Mouse (Mus musculus): ENCODE results near the gene Msh3. TPM values are rescaled to one million over a fixed set of nuclear protein-coding genes. Genes with fewer than 3 reads are reported as not detected.
"Not testable (repeated sequence)": the region's sequence is repeated elsewhere in the genome, so short reads cannot be mapped to it uniquely, and the experiment has no call there.

Gene Msh3
- total RNA-seq, 2 experiments from 2014 or later: 10.5 to 11.9 TPM

- no peak for DNase-seq
- intact Hi-C loops (cut with DNase I; ENCODE audit: low total_unique reads): no loop called here
Observed at GRCm38 (mm10) chr13:92267076-92267475, 87.7 kb downstream of the Msh3 start.

- intact Hi-C loops (cut with DNase I; ENCODE audit: low total_unique reads): no loop called here
- DNase-seq: no peak
Observed at GRCm38 (mm10) chr13:92263566-92263965, 91.2 kb downstream of the Msh3 start.

GRCm38 (mm10) chr13:92261329-92261728 is 93.5 kb downstream of the Msh3 start:
- intact Hi-C loops (cut with DNase I; ENCODE audit: low total_unique reads): no loop called here

GRCm38 (mm10) chr13:92255480-92255879 is 99.3 kb downstream of the Msh3 start:
- DNase-seq: no peak
- intact Hi-C loops (cut with DNase I; ENCODE audit: low total_unique reads): no loop called here

More at GRCm38 (mm10) chr13:92261329-92261728, 93.5 kb downstream of the Msh3 start:
- no peak for DNase-seq

GRCm38 (mm10) chr13:92253850-92254249 is 101.0 kb downstream of the Msh3 start:
- intact Hi-C loops (cut with DNase I; ENCODE audit: low total_unique reads): no loop called here

GRCm38 (mm10) chr13:92252331-92252730 is 102.5 kb downstream of the Msh3 start:
- no peak for DNase-seq
- intact Hi-C loops (cut with DNase I; ENCODE audit: low total_unique reads): no loop called here

More at GRCm38 (mm10) chr13:92253850-92254249, 101.0 kb downstream of the Msh3 start:
- no peak for DNase-seq

- intact Hi-C loops (cut with DNase I; ENCODE audit: low total_unique reads): no loop called here
Observed at GRCm38 (mm10) chr13:92247576-92247975, 107.2 kb downstream of the Msh3 start.

GRCm38 (mm10) chr13:92246966-92247365 is 107.8 kb downstream of the Msh3 start:
- intact Hi-C loops (cut with DNase I; ENCODE audit: low total_unique reads): no loop called here
- no peak for DNase-seq

More at GRCm38 (mm10) chr13:92247576-92247975, 107.2 kb downstream of the Msh3 start:
- no peak for DNase-seq

GRCm38 (mm10) chr13:92244731-92245130 is 110.1 kb downstream of the Msh3 start:
- intact Hi-C loops (cut with DNase I; ENCODE audit: low total_unique reads): no loop called here
- no peak for DNase-seq

GRCm38 (mm10) chr13:92241426-92241825 is 113.4 kb downstream of the Msh3 start:
- no peak for DNase-seq
- intact Hi-C loops (cut with DNase I; ENCODE audit: low total_unique reads): no loop called here

GRCm38 (mm10) chr13:92237887-92238286 is 116.9 kb downstream of the Msh3 start:
- intact Hi-C loops (cut with DNase I; ENCODE audit: low total_unique reads): no loop called here
- DNase-seq: no peak

GRCm38 (mm10) chr13:92237016-92237415 is 117.8 kb downstream of the Msh3 start:
- no peak for DNase-seq
- intact Hi-C loops (cut with DNase I; ENCODE audit: low total_unique reads): no loop called here

- intact Hi-C loops (cut with DNase I; ENCODE audit: low total_unique reads): no loop called here
- DNase-seq: no peak
Observed at GRCm38 (mm10) chr13:92232076-92232938, 122.5 kb downstream of the Msh3 start.

GRCm38 (mm10) chr13:92228037-92228436 is 126.8 kb downstream of the Msh3 start:
- intact Hi-C loops (cut with DNase I; ENCODE audit: low total_unique reads): no loop called here
- DNase-seq: no peak

- DNase-seq: no peak
- intact Hi-C loops (cut with DNase I; ENCODE audit: low total_unique reads): no loop called here
Observed at GRCm38 (mm10) chr13:92223567-92223966, 131.2 kb downstream of the Msh3 start.

GRCm38 (mm10) chr13:92222763-92223162 is 132.0 kb downstream of the Msh3 start:
- intact Hi-C loops (cut with DNase I; ENCODE audit: low total_unique reads): no loop called here
- DNase-seq: no peak

- intact Hi-C loops (cut with DNase I; ENCODE audit: low total_unique reads): no loop called here
- no peak for DNase-seq
Observed at GRCm38 (mm10) chr13:92219774-92220173, 135.0 kb downstream of the Msh3 start.

GRCm38 (mm10) chr13:92217216-92217615 is 137.6 kb downstream of the Msh3 start:
- intact Hi-C loops (cut with DNase I; ENCODE audit: low total_unique reads): no loop called here
- no peak for DNase-seq

GRCm38 (mm10) chr13:92196860-92197259 is 157.9 kb downstream of the Msh3 start:
- intact Hi-C loops (cut with DNase I; ENCODE audit: low total_unique reads): no loop called here
- DNase-seq: no peak

GRCm38 (mm10) chr13:92193806-92194205 is 161.0 kb downstream of the Msh3 start:
- DNase-seq; intact Hi-C loops (cut with DNase I; ENCODE audit: low total_unique reads): not testable (repeated sequence)

- DNase-seq; intact Hi-C loops (cut with DNase I; ENCODE audit: low total_unique reads): not testable (repeated sequence)
Observed at GRCm38 (mm10) chr13:92172686-92173085, 182.1 kb downstream of the Msh3 start.
